Mouse (Mus musculus): ENCODE measurements at regions not wholly inside any gene's neighbourhood (a gene's known extent, or its start where the extent isn't known, plus 50 kb on each side); places are given as distances from the start of the nearest gene placed in this dataset.

- TF ChIP-seq CTCF (IDR thresholded peaks at IDR 0.05; ENCODE audit: low read depth, low read length) (no peak), POLR2A (IDR thresholded peaks at IDR 0.05; ENCODE audit: borderline replicate concordance, low read depth, low read length) (no peak)
Measured at GRCm38 (mm10) chr13:57042514-57042913, 146.7 kb upstream of the Trpc7 start.

Data from bone marrow macrophage, adult 2 months (primary cell).